Mouse (Mus musculus): ENCODE measurements around the gene Exoc6b. TPM values are rescaled to one million over a fixed set of nuclear protein-coding genes. Genes with fewer than 3 reads are reported as not detected.

The Exoc6b gene
- total and polyA plus RNA-seq, 2 experiments from 2014 or later, result 37.0 to 43.7 TPM

- Histone ChIP-seq H3K36me3 (ENCODE audit: insufficient read depth, low read length) (no peaks in the 10 kb centered on the region), H3K27me3 (ENCODE audit: insufficient read depth, low read length) (peaks cover 46% of the 10 kb centered on the region), H3K4me2 (ENCODE audit: low read depth, low read length, poor library complexity, severe bottlenecking) (peak overlapping the region; percentile 74), H3K4me3 (ENCODE audit: low read depth, low read length) (peak overlapping the region; percentile 40), H3K9ac (replicated peaks; ENCODE audit: low read length, poor library complexity, severe bottlenecking) (no peak overlapping the region), H3K27ac (ENCODE audit: low read depth, low read length) (no peak overlapping the region), H3K9me3 (ENCODE audit: low read length) (no peaks in the 10 kb centered on the region), H3K4me1 (ENCODE audit: insufficient read depth, low read length) (peaks cover 11% of the 10 kb centered on the region)
- peak; percentile 93 for TF ChIP-seq CTCF (IDR thresholded peaks at IDR 0.05)
- ATAC-seq (ENCODE audit: low FRiP score) (peak; percentile 63; the same call in 1 of the 2 replicates), DNase-seq (ENCODE audit: low spot score) (peak; percentile 90)
- 3% methylated on average over 39 of the region's 39 CpGs for WGBS
Measured at GRCm38 (mm10) chr6:84589742-84590686, 479.3 kb downstream of the Exoc6b start.

DNA sequence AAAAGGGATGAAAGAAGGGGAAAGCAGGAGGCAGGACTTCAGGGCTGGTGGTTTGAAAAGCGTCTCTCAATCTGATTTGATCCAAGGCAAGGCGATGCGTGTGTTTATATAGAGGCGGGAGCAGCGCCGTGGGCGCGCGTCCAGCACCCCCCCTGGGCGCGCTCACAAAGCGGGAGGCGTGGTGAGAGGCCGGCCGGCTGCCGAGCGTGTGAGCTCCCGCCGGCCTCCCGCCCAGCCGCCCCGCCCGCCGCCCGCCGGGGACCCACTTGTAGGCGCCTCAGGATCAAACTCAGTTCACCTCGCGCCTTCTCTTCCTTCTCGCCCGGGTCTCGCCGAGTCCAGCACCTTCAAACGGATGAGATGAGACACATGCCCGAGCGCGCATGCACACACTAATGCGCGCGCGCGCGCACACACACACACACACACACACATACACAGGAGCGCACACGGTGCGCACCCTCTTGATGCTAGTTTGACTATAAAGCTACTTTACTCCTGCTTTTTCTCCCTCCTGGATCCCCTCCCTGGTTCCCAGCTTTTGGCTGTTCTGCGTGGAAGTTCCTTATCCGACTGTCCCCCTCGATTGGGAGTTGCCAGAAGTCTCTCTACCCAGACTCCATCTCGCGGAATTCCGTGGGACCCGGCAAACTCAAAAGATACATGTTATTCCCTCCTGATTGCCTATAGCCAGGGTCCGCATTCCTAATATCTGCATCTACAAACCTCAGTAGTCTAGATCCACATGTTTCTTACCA lies 480.2 kb downstream of the Exoc6b start:
- ATAC-seq (ENCODE audit: low FRiP score) (no peak), DNase-seq (ENCODE audit: low spot score) (peak; percentile 64)
- TF ChIP-seq CTCF (IDR thresholded peaks at IDR 0.05), result no peak
- Histone ChIP-seq H3K9me3 (ENCODE audit: low read length) (no peaks in the 10 kb centered on the region), H3K4me3 (ENCODE audit: low read depth, low read length) (peak overlapping the region; percentile 40), H3K4me2 (ENCODE audit: low read depth, low read length, poor library complexity, severe bottlenecking) (peak overlapping the region; percentile 74), H3K9ac (replicated peaks; ENCODE audit: low read length, poor library complexity, severe bottlenecking) (no peak overlapping the region), H3K4me1 (ENCODE audit: insufficient read depth, low read length) (peaks cover 20% of the 10 kb centered on the region), H3K36me3 (ENCODE audit: insufficient read depth, low read length) (no peaks in the 10 kb centered on the region), H3K27ac (ENCODE audit: low read depth, low read length) (no peak overlapping the region), H3K27me3 (ENCODE audit: insufficient read depth, low read length) (peaks cover 54% of the 10 kb centered on the region)
- WGBS, result 2% methylated on average over 44 of the region's 54 CpGs

- Histone ChIP-seq H3K4me3 (ENCODE audit: low read depth, low read length) (peak overlapping the region; percentile 40), H3K27ac (ENCODE audit: low read depth, low read length) (no peak overlapping the region), H3K27me3 (ENCODE audit: insufficient read depth, low read length) (peaks cover 61% of the 10 kb centered on the region), H3K4me2 (ENCODE audit: low read depth, low read length, poor library complexity, severe bottlenecking) (peak overlapping the region; percentile 74), H3K9ac (replicated peaks; ENCODE audit: low read length, poor library complexity, severe bottlenecking) (no peak overlapping the region), H3K36me3 (ENCODE audit: insufficient read depth, low read length) (no peaks in the 10 kb centered on the region), H3K9me3 (ENCODE audit: low read length) (no peaks in the 10 kb centered on the region), H3K4me1 (ENCODE audit: insufficient read depth, low read length) (peaks cover 24% of the 10 kb centered on the region)
- WGBS, result under 1% methylated on average over 41 of the region's 41 CpGs
- no peak for TF ChIP-seq CTCF (IDR thresholded peaks at IDR 0.05)
- DNase-seq (ENCODE audit: low spot score) (no peak), ATAC-seq (ENCODE audit: low FRiP score) (no peak)
Measured at GRCm38 (mm10) chr6:84588221-84588894, 481.0 kb downstream of the Exoc6b start.

GRCm38 (mm10) chr6:84587471-84588101 lies 481.7 kb downstream of the Exoc6b start:
- H3K9me3 ChIP-seq (ENCODE audit: low read length), result no peaks in the 10 kb centered on the region
- no peak for DNase-seq (ENCODE audit: low spot score)
- peak overlapping the region; percentile 40 for H3K4me3 ChIP-seq (ENCODE audit: low read depth, low read length)
- peak overlapping the region; percentile 74 for H3K4me2 ChIP-seq (ENCODE audit: low read depth, low read length, poor library complexity, severe bottlenecking)
- H3K9ac ChIP-seq (replicated peaks; ENCODE audit: low read length, poor library complexity, severe bottlenecking), result 0 out of 2 replicates have a peak overlapping the region, but pooled peaks have one; percentile 13
- no peaks in the 10 kb centered on the region for H3K36me3 ChIP-seq (ENCODE audit: insufficient read depth, low read length)
- TF ChIP-seq CTCF (IDR thresholded peaks at IDR 0.05), result no peak
- no peak for ATAC-seq (ENCODE audit: low FRiP score)
- peaks cover 28% of the 10 kb centered on the region for H3K4me1 ChIP-seq (ENCODE audit: insufficient read depth, low read length)
- peaks cover 64% of the 10 kb centered on the region for H3K27me3 ChIP-seq (ENCODE audit: insufficient read depth, low read length)
- WGBS, result under 1% methylated on average over 49 of the region's 51 CpGs
- no peak overlapping the region for H3K27ac ChIP-seq (ENCODE audit: low read depth, low read length)

DNA sequence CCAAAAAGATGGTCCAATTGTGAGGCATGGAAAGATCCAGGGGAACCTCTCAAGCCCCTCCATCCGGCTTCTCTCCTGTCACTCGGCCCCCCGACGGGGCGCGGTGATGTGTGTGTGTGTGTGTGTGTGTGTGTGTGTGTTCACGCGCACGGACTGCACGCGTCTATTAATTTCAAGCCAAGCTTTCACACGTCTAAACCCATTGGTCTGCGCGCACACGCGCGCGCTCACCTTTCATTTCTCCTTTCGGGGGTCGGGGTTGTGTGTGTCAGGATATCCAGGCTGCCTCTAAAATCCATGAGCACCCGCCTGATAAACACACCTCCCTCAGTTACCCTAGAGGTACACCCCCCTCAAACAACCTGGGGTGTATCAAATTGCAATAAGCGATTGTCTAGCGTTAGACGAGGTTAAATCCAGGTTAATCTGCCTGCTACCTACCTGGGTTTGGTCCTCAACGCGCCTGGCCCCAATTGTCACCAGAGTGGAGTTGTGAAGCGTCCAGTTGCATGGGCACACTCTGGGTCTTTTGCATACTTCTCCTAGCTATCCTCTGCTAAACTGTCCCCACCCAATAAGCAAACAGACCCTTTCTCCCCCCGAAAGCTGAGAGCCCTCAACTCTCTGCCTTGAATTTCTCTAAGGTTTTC lies 482.6 kb downstream of the Exoc6b start:
- Histone ChIP-seq H3K4me2 (ENCODE audit: low read depth, low read length, poor library complexity, severe bottlenecking) (peak overlapping the region; percentile 74; the same call in 1 of the 2 replicates), H3K36me3 (ENCODE audit: insufficient read depth, low read length) (no peaks in the 10 kb centered on the region), H3K4me3 (ENCODE audit: low read depth, low read length) (peak overlapping the region; percentile 40), H3K4me1 (ENCODE audit: insufficient read depth, low read length) (peaks cover 28% of the 10 kb centered on the region), H3K9ac (replicated peaks; ENCODE audit: low read length, poor library complexity, severe bottlenecking) (no peak overlapping the region), H3K27me3 (ENCODE audit: insufficient read depth, low read length) (peaks cover 73% of the 10 kb centered on the region), H3K27ac (ENCODE audit: low read depth, low read length) (no peak overlapping the region), H3K9me3 (ENCODE audit: low read length) (no peaks in the 10 kb centered on the region)
- ATAC-seq (ENCODE audit: low FRiP score), result no peak
- no peak for DNase-seq (ENCODE audit: low spot score)
- WGBS, result 1% methylated on average over 28 of the region's 28 CpGs
- no peak for TF ChIP-seq CTCF (IDR thresholded peaks at IDR 0.05)
